Comparison of ENCODE assay signal across 20 mouse cellular contexts in the genomic region with DNA sequence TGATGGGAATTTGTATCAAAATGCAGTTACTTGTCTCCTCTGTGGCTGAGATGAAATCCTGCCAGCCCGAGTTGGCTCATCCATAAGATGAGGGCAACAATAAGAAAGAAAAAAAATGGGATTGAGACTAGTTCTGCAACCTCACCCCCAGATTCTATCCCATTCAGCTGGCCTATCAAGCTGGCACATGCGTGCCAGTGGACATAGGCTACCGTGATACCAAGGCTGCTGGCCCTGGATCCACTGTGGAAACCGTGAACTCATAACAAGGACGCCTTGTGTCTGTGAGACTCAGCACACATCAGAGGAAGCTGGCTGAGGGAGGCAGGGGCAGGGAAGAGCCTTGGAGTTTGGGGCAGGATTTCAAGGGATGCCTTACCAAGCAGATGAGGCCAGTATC. TPM values are rescaled to one million over a fixed set of nuclear protein-coding genes. Genes with fewer than 3 reads are reported as not detected.
DNase-seq lines count a peak whose midpoint lies in the region; ATAC-seq and TF ChIP-seq lines count a peak whose summit lies in the region.
"Had no signal": no experiment of that assay in that cellular context is flagged by ENCODE, and none has a peak within 500 bp of the region (broad histone marks: within the 10 kb centered on the region; RNA-seq: fewer than 3 reads in every experiment).

No protein-coding gene starts in this region.

- 76% methylated on average over 5 of the region's 5 CpGs for WGBS in embryonic facial prominence, embryonic 13.5 days
- 87% methylated on average over 5 of the region's 5 CpGs for WGBS in embryonic facial prominence, embryonic 10.5 days

- intact Hi-C loops in gastrocnemius, adult 2 months (cut with DNase I) = no loop called here
- intact Hi-C loops in gastrocnemius, postnatal 36 days (cut with DNase I) = loop anchor here (5.0 kb wide), 1 partner anchor 34 kb away; no protein-coding TSS in a partner anchor
- intact Hi-C loops in left cerebral cortex, adult 2 months (cut with DNase I) = loop anchor here (2.0 kb wide), 1 partner anchor 44 kb away; no protein-coding TSS in a partner anchor

- no peak overlapping the region for H3K9ac ChIP-seq in embryonic facial prominence, embryonic 13.5 days
- H3K9ac ChIP-seq: hindbrain, embryonic 12.5 days had no signal

- no peak for ATAC-seq in embryonic facial prominence, embryonic 13.5 days (ENCODE audit: insufficient number of reproducible peaks, insufficient read depth, low FRiP score, low TSS enrichment, low read depth)
- ATAC-seq: CD4-positive, CD25-positive, alpha-beta regulatory T cell, adult 4 months; hindbrain, embryonic 16.5 days; inflammation-experienced regulatory T-cells, adult 6 months; intestine, postnatal 0 days had no signal

- H3K27me3 ChIP-seq in embryonic facial prominence, embryonic 13.5 days = no peaks in the 10 kb centered on the region
- no peaks in the 10 kb centered on the region for H3K27me3 ChIP-seq in embryonic facial prominence, embryonic 10.5 days (replicated peaks; ENCODE audit: low read depth, poor library complexity, severe bottlenecking)
- H3K27me3 ChIP-seq: hindbrain, embryonic 12.5 days had no signal

- H3K36me3 ChIP-seq in embryonic facial prominence, embryonic 13.5 days = no peaks in the 10 kb centered on the region
- H3K36me3 ChIP-seq in embryonic facial prominence, embryonic 10.5 days (replicated peaks) = no peaks in the 10 kb centered on the region
- H3K36me3 ChIP-seq: hindbrain, embryonic 12.5 days had no signal

- H3K4me1 ChIP-seq in embryonic facial prominence, embryonic 13.5 days = peaks cover 28% of the 10 kb centered on the region
- peaks cover 50% of the 10 kb centered on the region for H3K4me1 ChIP-seq in embryonic facial prominence, embryonic 10.5 days

- no peak overlapping the region for H3K4me3 ChIP-seq in embryonic facial prominence, embryonic 13.5 days
- H3K4me3 ChIP-seq in embryonic facial prominence, embryonic 10.5 days = no peak overlapping the region
- H3K4me3 ChIP-seq in gastrocnemius, adult 2 months = no peak overlapping the region
- H3K4me3 ChIP-seq in left cerebral cortex, adult 2 months = no peak overlapping the region
- H3K4me3 ChIP-seq: heart, adult 2 months; hindbrain, embryonic 12.5 days had no signal

- H3K9me3 ChIP-seq in embryonic facial prominence, embryonic 13.5 days = no peaks in the 10 kb centered on the region
- H3K9me3 ChIP-seq in embryonic facial prominence, embryonic 10.5 days = no peaks in the 10 kb centered on the region
- H3K9me3 ChIP-seq: hindbrain, embryonic 12.5 days had no signal

- H3K27ac ChIP-seq in embryonic facial prominence, embryonic 13.5 days = peak overlapping the region; percentile 39; the same call in 1 of the 2 replicates
- no peak overlapping the region for H3K27ac ChIP-seq in embryonic facial prominence, embryonic 10.5 days (replicated peaks)
- 0 out of 2 replicates have a peak overlapping the region, but pooled peaks have one; percentile 10 for H3K27ac ChIP-seq in gastrocnemius, adult 2 months
- H3K27ac ChIP-seq in left cerebral cortex, adult 2 months = peak overlapping the region; percentile 30
- H3K27ac ChIP-seq: heart, adult 2 months; hindbrain, embryonic 12.5 days had no signal

- DNase-seq in embryonic facial prominence, embryonic 10.5 days (ENCODE audit: low spot score) = no peak
- no peak for DNase-seq in gastrocnemius, adult 2 months
- DNase-seq in gastrocnemius, postnatal 36 days = no peak
- DNase-seq in left cerebral cortex, adult 2 months (ENCODE audit: extremely low spot score in 1 of 2, low spot score in 2 of 2) = no peak
- no peak for DNase-seq in left cerebral cortex, adult 9 months (ENCODE audit: low spot score in 2 of 2)
- no peak for DNase-seq in right cerebral cortex, adult 2 months (ENCODE audit: low spot score in 2 of 2)
- DNase-seq: adrenal gland, postnatal 10 days; cerebellum, adult 11-12 months; cerebellum, adult 9-10 months; cerebellum, postnatal 25 days; heart, adult 2 months; heart, postnatal 10 days; heart, postnatal 4 days had no signal

- TF ChIP-seq CTCF in gastrocnemius, adult 2 months (IDR thresholded peaks at IDR 0.05) = no peak
- TF ChIP-seq CTCF in left cerebral cortex, adult 2 months (IDR thresholded peaks at IDR 0.05) = no peak

- no peak overlapping the region for H3K4me2 ChIP-seq in embryonic facial prominence, embryonic 13.5 days
- H3K4me2 ChIP-seq: hindbrain, embryonic 12.5 days had no signal

RNA-seq across cellular contexts. Expression of a gene that starts 46.8 kb away (rescaled TPM):
- 19.1 and 19.7 TPM in 2 replicates for polyA plus RNA-seq in embryonic facial prominence, embryonic 13.5 days (2015; fragmentation: Nextera tagmentation; extraction: Ambion mirVana)
- 6.2 and 6.6 TPM in 2 replicates for polyA plus RNA-seq in embryonic facial prominence, embryonic 10.5 days (2016; fragmentation: Nextera tagmentation; extraction: Ambion mirVana)
- 10 to 100 TPM; 22.5 to 46.8 TPM for total RNA-seq in gastrocnemius, adult 2 months (2021)
- 10 to 100 TPM; 36.6 to 37.6 TPM for total RNA-seq in gastrocnemius, postnatal 36 days (2021)
- 100 to 1,000 TPM; 185 to 189 TPM for total RNA-seq in left cerebral cortex, adult 2 months (2021)
- total RNA-seq: MEL had no signal
